Mouse (Mus musculus) frontal cortex, postnatal 10 days (tissue): Measurements from ENCODE around the gene Col5a2.
"Not testable (repeated sequence)": the region's sequence is repeated elsewhere in the genome, so short reads cannot be mapped to it uniquely, and the experiment has no call there.

Source experiments
- DNase-seq, 2 experiments: peaks; one replicate each; pipeline ENCODE4 v3.0.0; 2022; ENCODE audit warnings: low spot score in 2 of 2, mixed read lengths in 1 of 2

The Col5a2 gene

DNA sequence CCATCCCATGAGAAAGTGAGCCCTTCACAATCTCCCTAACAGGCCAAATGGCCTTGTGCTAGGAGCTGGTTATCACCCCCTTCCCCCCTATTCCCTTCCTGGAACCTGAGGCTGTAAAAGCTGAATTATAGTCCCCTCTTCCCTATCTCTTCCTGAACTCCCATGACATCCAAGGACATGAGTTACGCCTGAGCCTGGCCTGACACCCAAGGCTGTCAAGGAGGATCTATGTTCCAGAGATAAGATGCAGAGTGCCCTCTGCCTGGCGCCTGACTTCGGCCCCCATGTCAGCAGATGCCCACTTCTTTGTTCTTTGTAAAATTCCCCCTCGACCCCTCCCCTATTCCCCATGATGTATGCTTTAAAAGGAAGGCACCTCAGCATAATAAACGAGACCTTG is 73.9 kb downstream of the Col5a2 start:
- not testable (repeated sequence) for DNase-seq

DNA sequence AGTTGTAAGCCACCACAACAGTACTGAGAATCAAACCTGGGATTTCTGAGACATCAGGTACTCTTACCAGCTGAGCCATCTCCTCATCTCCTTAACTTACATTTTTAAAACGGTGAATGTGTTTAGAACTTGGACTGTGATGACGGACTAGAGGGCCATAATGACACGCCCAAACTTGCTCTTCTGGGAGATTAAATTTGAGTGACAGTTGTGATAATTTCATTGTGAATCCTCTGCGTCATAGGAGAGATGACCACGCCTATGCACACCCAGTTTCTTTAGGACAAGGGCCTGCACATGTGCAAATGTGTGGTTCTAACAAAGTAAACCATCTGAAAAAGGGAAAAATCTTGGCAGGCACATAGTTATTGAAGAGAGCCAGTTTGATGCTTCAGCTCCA is 79.2 kb downstream of the Col5a2 start:
- no peak for DNase-seq

DNA sequence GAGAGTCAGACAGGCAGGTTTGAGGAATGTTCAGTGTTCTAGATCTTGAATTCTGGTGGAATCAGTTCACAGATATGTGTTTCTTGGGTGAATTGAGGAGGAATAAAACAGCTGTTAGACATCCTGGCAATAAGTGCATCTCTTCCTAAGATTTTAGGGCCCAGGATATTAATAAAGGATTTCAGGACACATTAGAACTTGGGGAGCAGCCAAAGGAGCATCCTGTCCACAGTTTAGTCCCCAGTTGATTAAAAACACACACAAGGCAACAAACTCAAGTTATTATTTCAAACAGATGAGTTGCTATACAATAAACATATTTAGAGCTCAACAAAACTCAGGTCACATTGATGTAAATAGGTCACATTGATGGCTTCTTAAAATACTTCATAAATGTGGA is 82.5 kb downstream of the Col5a2 start:
- DNase-seq, result no peak

DNA sequence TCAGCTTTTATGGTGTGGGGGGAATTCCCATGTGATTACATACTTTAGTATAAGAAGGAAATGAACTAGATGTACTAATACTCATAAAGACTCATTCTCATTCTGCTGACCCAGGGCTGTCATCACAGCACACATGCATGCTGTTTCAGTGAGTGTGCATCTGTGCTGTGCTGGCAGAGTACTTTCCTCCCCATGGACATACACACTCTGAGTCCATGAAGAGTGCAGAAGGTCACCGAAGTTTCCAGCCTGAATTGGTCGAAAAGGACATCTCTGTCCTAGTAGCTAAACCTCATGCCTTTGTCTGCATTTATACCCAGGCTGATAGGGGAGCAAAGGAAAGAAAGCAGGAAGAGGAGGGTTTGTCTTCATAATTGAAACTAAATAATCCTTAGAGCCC is 83.2 kb downstream of the Col5a2 start:
- DNase-seq, result no peak

DNA sequence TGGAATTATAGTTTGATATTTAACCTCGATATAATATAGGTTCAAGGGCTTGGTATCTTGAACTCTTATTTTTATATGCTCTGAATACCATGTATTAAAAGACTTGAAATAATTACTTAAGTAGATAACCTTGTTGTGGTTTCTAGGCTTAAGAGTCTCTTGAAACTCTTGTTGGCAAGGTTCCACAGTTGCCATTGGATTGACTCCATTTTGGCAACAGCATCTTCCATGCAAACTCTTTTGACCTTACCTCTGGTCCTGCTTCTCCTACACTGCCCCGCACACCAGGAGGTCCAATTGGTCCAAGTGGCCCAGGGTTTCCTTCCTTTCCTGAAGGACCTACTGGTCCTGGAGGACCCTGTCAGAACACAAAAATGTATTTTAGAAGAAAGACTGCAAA is 121.2 kb downstream of the Col5a2 start:
- DNase-seq, result no peak

DNA sequence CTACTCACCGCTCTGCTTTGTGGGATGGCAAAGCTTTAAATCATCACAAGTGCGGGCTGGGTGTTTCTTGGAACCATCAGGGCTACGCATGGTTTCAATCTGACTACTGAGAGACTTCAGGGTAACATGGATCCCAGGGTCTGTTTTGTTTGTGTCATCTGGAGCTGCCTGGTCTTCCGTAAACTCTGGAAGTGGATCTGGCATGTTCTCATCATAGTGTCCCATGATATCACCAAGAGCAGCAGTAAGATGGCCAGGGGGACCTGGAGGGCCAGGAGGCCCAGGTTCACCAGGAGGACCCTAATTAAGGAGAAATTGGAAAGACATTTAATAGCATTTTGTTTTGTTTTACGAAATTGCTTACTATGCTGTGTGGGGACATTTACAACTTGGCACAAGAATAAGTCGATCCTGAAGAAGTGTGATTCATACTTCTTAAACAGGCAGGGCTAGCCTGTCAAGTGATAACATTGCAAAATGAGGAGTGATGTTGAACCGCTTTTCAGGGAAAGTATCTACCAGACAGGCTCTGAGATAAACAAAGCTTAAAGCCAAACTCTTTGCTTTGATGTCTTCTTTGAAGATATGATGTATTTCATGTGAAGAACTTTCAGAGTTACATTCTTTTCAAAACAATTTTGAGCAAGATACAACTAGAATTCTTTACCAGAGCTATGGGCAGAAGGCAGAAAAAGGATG is 122.9 kb downstream of the Col5a2 start:
- no peak for DNase-seq

DNA sequence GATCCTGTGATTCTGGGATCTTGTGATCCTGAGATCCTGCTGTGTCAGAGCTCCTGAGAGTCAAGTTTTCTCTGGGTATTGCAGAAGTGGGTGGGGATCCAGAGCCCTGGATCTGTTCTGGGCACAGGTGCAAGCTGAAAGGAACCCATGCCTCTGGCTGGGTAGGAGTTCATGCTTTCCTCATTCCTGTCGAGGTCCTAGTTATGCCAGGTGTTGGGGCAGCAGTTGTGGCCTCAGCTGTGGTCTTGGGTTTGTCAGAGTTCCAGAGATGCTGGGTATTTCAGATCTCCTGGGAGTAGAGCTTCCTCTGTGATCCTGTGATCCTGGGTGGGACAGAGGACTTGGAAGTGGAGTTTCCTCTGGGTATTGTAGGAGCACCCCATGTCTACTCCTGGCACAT is 137.7 kb downstream of the Col5a2 start:
- no peak for DNase-seq

DNA sequence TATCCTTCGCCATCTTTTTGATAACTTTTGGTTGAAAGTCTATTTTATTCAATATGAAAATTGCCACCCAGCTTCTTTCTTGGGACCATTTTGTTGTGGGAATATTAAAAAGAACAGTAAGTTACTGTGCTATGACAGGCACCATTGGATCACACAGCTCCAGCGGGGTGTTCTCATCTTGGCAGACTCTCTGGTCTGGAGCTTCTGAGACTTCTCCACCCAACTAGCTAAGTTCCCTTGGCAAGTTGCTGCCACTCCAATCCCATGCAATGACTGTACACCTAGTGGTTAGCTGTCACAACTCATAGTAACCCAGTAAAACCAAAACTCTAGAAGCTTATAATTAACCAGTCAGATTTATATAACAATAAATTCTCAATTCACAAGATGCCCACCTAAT is 139.8 kb downstream of the Col5a2 start:
- no peak for DNase-seq

DNA sequence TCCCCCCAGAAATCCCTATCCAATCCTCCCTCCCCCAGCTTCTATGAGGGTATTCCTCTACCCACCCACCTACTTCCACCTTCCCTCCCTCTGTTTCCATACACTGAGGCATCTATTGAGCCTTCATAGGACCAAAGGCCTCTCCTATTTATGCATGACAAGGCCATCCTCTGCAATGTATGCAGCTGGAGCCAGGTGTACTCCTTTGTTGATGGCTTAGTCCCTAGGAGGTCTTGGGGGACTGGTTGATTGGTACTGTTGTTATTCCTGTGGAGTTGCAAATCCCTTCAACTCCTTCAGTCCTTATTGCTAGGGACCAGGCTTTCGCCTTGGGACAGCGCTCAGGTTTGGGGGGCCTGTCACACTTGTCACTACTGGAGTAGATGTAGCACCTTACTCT is 143.4 kb downstream of the Col5a2 start:
- DNase-seq, result no peak

DNA sequence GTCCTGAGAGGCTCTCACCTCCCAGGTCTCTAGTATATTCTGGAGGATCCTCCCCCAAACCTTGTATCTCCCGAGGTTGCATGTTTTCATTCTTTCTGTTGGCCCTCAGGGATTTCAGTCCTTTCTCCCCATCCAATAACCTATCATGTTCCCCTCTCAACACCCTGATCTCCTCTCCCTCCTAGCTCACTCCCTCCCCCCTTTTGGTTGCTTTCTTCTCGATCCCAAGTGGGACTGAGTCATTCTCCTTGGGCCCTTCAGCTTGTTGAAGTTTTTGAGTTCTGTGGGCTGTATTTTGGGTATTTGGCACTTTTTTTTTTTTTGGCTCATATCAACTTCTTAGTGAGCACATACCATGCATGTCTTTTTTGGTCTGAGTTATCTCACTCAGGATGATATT is 143.9 kb downstream of the Col5a2 start:
- no peak for DNase-seq

DNA sequence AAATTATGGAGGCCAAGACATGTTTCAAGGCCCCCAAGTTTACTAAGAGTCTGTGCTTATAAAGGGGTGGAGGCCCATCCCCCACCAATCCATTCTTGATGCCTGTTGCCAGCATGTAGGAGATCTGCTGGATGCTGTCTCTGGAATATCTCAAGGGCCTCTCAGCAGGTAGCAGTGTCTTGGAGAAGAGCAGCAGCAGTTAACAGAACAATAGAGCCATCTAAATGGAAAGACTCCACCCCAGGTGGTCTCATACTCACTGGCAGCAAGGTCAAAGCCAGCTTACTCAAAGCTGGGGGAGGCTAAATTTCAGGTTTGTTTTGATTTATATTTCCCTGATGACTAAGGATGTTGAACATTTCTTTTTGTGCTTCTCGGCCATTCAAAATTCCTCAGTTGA is 145.1 kb downstream of the Col5a2 start:
- no peak for DNase-seq

DNA sequence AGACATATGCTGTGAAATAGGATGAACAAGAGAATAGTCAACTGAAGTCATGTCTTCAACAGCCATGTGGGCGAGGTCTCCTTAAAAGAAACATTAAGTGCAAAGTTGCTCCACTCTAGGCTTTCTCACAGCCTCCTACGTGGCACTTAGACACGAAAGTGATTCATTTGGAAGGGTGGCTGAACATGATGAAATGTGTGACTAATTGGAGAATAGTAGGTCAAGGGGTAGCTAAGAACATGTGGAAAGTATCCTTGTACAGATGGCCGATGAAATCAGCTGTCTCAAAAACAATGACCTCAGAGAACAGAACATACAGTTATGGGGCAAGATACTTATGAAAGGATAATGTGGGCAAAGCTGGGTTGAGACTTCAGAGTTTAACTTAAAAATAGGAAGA is 147.1 kb downstream of the Col5a2 start:
- DNase-seq, result no peak

DNA sequence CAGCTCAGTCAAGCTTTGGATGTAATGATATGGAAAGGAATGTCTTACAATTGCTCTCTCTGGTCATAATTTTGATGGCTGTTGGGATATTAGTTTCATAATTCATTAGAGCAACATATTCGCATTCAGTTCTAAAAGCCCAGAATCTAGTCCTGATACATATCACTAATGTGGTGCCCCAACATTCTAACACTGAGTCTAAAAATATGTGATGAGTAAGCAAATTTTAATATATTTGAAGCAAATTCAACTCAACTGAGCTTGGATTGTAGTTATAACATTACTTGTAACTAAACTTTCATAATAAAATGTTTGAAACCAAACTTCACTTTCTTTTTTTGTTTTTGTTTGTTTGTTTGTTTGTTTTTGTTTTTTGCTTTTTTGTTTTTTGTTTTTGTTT is 173.9 kb downstream of the Col5a2 start:
- no peak for DNase-seq
